Mouse (Mus musculus): ENCODE results near the gene Gltp.

DNA sequence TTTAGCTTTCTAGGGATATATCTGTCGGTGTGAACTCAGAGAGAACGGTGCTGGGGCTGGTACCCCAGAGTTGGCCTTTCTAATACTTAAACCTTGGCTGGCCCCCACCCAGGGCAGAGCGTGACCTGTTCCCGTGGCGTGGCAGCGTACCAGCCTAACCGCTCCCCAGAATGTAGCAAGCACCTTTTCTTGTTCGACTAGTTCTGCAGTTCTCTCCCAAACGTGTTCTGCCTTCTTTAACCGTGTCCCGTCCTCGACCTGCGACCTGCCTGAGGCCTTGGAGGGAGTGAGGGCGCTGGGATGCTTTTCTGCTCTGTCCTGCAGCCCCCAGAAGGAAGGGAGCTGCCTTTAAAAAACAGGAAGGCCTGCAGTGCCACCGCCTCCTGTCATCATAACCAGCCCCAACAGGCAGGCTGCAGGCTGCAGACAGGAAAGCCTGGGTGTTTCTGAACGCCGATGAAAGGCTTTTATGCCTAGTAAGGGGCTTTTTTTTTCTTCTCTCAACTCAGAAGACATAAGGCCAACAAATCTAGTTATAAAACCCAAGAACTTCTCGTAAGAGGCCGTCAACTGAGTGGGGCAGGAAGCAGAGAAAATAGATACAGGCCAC lies 10.0 kb downstream of the Gltp start:
- TF ChIP-seq CTCF (IDR thresholded peaks at IDR 0.05) (no peak), POLR2A (IDR thresholded peaks at IDR 0.05; ENCODE audit: insufficient read depth, low read depth, low read length) (no peak), EP300 (IDR thresholded peaks at IDR 0.05; ENCODE audit: insufficient read depth, low read depth, low read length) (no peak)

All from heart, adult 2 months (tissue).